Mouse (Mus musculus) lung, adult 2 months (tissue): ENCODE measurements around the gene Hook2. TPM values are rescaled to one million over a fixed set of nuclear protein-coding genes. Genes with fewer than 3 reads are reported as not detected.

Experiments used
- DNase-seq: peaks from one replicate; pipeline ENCODE4 v3.0.0; 2022
- H3K4me1 ChIP-seq: fragments of 200-500 bp; 2 replicates; pipeline ENCODE4 v1.6.1; 2011; ENCODE audit warnings: low read length; ENCODE audit not compliant: control insufficient read depth, insufficient read depth
- H3K4me3 ChIP-seq: fragments of 200-500 bp; replicated peaks from 2 replicates; pipeline ENCODE3; 2011; ENCODE audit warnings: low read depth, mild to moderate bottlenecking, control low read depth, low read length; ENCODE audit errors: extremely low read depth
- CTCF ChIP-seq: fragments of 200-500 bp; IDR thresholded peaks from 2 replicates; pipeline ENCODE4 v1.5.1; 2011; ENCODE audit warnings: mild to moderate bottlenecking, low read length, control low read depth; ENCODE audit not compliant: insufficient read depth
- POLR2A ChIP-seq: fragments of 200-500 bp; IDR thresholded peaks from 2 replicates; pipeline ENCODE4 v1.6.1; 2011; ENCODE audit warnings: low read depth, mild to moderate bottlenecking, control low read depth, low read length, borderline replicate concordance; ENCODE audit errors: extremely low read depth
- WGBS: fragments of 180-500 bp; shearing (Covaris S2); methylation state at CpG from one replicate; pipeline ENCODE4 v1.1.7; 2018; 5-methylcytosine and 5-hydroxymethylcytosine counted together
- polyA plus RNA-seq: library from polyadenylated mRNA; depleted of rRNA; stranded (reverse); fragments of >200 nt; gene quantifications from 2 replicates; pipeline ENCODE4 v1.2.3, GENCODE M21; 2012

Gene Hook2
- polyA plus RNA-seq, 1 experiment, result 10.5 TPM

GRCm38 (mm10) chr8:84979599-84980421, 10.6 kb upstream of the Hook2 start:
- TF ChIP-seq POLR2A (peak; percentile 52; the same call in 1 of the 2 replicates), CTCF (no peak)
- Histone ChIP-seq H3K4me1 (peaks cover 49% of the 10 kb centered on the region), H3K4me3 (peak overlapping the region; percentile 60)
- 1% methylated on average over 33 of the region's 42 CpGs for WGBS
- DNase-seq, result peak; percentile 88

- 24% methylated on average over 11 of the region's 11 CpGs for WGBS
- Histone ChIP-seq H3K4me3 (no peak overlapping the region), H3K4me1 (peaks cover 51% of the 10 kb centered on the region)
- DNase-seq, result peak; percentile 80
- TF ChIP-seq CTCF (no peak), POLR2A (peak; percentile 25; the same call in 1 of the 2 replicates)
These were observed 9.6 kb upstream of the Hook2 start for GRCm38 (mm10) chr8:84980622-84981358.

- TF ChIP-seq POLR2A, result no peak
- TF ChIP-seq CTCF, result no peak
- 52% methylated on average over 15 of the region's 15 CpGs for WGBS
- no peak overlapping the region for H3K4me3 ChIP-seq
- peak; percentile 58 for DNase-seq
- peaks cover 52% of the 10 kb centered on the region for H3K4me1 ChIP-seq
These were observed 8.5 kb upstream of the Hook2 start for GRCm38 (mm10) chr8:84981644-84982498.

GRCm38 (mm10) chr8:84982499-84983011, 7.8 kb upstream of the Hook2 start:
- Histone ChIP-seq H3K4me1 (peaks cover 52% of the 10 kb centered on the region), H3K4me3 (no peak overlapping the region)
- no peak for DNase-seq
- TF ChIP-seq CTCF (no peak), POLR2A (no peak)
- WGBS, result 45% methylated on average over 3 of the region's 3 CpGs

- WGBS, result 5% methylated on average over 16 of the region's 16 CpGs
- no peak overlapping the region for H3K4me3 ChIP-seq
- peak; percentile 72 for DNase-seq
- H3K4me1 ChIP-seq, result peaks cover 53% of the 10 kb centered on the region
- TF ChIP-seq POLR2A (no peak; the same call in 1 of the 2 replicates), CTCF (no peak)
These were observed 5.9 kb upstream of the Hook2 start for GRCm38 (mm10) chr8:84984294-84985048.

GRCm38 (mm10) chr8:84985049-84985683, 5.2 kb upstream of the Hook2 start:
- DNase-seq, result no peak
- WGBS, result under 1% methylated on average over 23 of the region's 23 CpGs
- H3K4me1 ChIP-seq, result peaks cover 55% of the 10 kb centered on the region
- H3K4me3 ChIP-seq, result peak overlapping the region; percentile 52
- no peak for TF ChIP-seq CTCF
- TF ChIP-seq POLR2A, result no peak

- TF ChIP-seq CTCF, result no peak
- TF ChIP-seq POLR2A, result peak; percentile 67; the same call in 1 of the 2 replicates
- WGBS, result 1% methylated on average over 53 of the region's 53 CpGs
- peaks cover 49% of the 10 kb centered on the region for H3K4me1 ChIP-seq
These were observed 4.6 kb upstream of the Hook2 start for GRCm38 (mm10) chr8:84985684-84986378.

More at GRCm38 (mm10) chr8:84985684-84986378, 4.6 kb upstream of the Hook2 start:
- peak overlapping the region; percentile 52 for H3K4me3 ChIP-seq
- DNase-seq, result peak; percentile 88
